Mouse (Mus musculus) CH12.LX (cell line): ENCODE data around the gene Cnot6. TPM values are rescaled to one million over a fixed set of nuclear protein-coding genes. Genes with fewer than 3 reads are reported as not detected.

Experiments
- DNase-seq: peaks from one replicate; pipeline ENCODE4 v3.0.0-alpha.2; 2013; ENCODE audit errors: extremely low read depth
- H3K27ac ChIP-seq: 2 replicates; pipeline ENCODE4 v1.5.1; 2012; ENCODE audit warnings: low read depth, mild to moderate bottlenecking, control low read depth, moderate library complexity; ENCODE audit not compliant: insufficient read depth
- H3K27me3 ChIP-seq: replicated peaks from 2 replicates; pipeline ENCODE3; 2012; ENCODE audit warnings: inconsistent platforms
- H3K36me3 ChIP-seq, 2 experiments: replicated peaks in 1 of 2; 2 replicates each; pipeline versions ENCODE3 to v1.6.1; 2012; ENCODE audit warnings: inconsistent platforms in 1 of 2, low read length in 1 of 2, mild to moderate bottlenecking in 1 of 2, mixed read lengths in 1 of 2, moderate library complexity in 1 of 2; ENCODE audit not compliant: control insufficient read depth in 1 of 2, insufficient read depth in 1 of 2
- H3K4me1 ChIP-seq, 2 experiments: 2 replicates each; pipeline ENCODE4 v1.6.1; 2012; ENCODE audit warnings: inconsistent platforms in 1 of 2, moderate library complexity in 1 of 2; ENCODE audit not compliant: insufficient read depth in 2 of 2, control insufficient read depth in 1 of 2
- H3K4me2 ChIP-seq: 2 replicates; pipeline ENCODE4 v1.6.1; 2012; ENCODE audit warnings: low read depth, mild to moderate bottlenecking, control low read depth; ENCODE audit not compliant: poor library complexity, insufficient read depth, severe bottlenecking
- H3K4me3 ChIP-seq, 3 experiments: fragments of 150-350 bp in 1 of 3; sonication (generic) in 1 of 3; replicated peaks in 1 of 3; 2 replicates each; pipeline versions ENCODE3 to v1.5.1; 2011 to 2012; ENCODE audit warnings: low read depth in 2 of 3, low read length in 2 of 3, mild to moderate bottlenecking in 2 of 3, moderate library complexity in 2 of 3, control low read depth in 1 of 3, improper control_type of control experiment in 1 of 3, inconsistent platforms in 1 of 3, mixed read lengths in 1 of 3; ENCODE audit not compliant: poor library complexity in 1 of 3
- H3K79me2 ChIP-seq: replicated peaks from 2 replicates; pipeline ENCODE4 v1.6.1; 2012; ENCODE audit warnings: mild to moderate bottlenecking, moderate library complexity; ENCODE audit not compliant: control insufficient read depth, poor library complexity, insufficient read depth, severe bottlenecking; ENCODE audit errors: extremely low read depth
- H3K9ac ChIP-seq: 2 replicates; pipeline ENCODE4 v1.6.1; 2012; ENCODE audit warnings: low read depth, mild to moderate bottlenecking, control low read depth, moderate library complexity; ENCODE audit not compliant: insufficient read depth
- H3K9me3 ChIP-seq: replicated peaks from 2 replicates; pipeline ENCODE3; 2012; ENCODE audit warnings: low read length, inconsistent platforms, mixed read lengths
- BHLHE40 ChIP-seq: IDR thresholded peaks from 2 replicates; pipeline ENCODE4 v1.6.1; 2011; ENCODE audit warnings: mild to moderate bottlenecking, low read depth, low read length, improper control_type of control experiment
- CHD2 ChIP-seq: IDR thresholded peaks from 2 replicates; pipeline ENCODE4 v1.6.1; 2011; ENCODE audit warnings: low read length, improper control_type of control experiment
- CTCF ChIP-seq, 2 experiments: IDR thresholded peaks in 1 of 2; conservative IDR thresholded peaks in 1 of 2; 2 replicates each; pipeline ENCODE4 v1.5.1; 2011 to 2012; ENCODE audit warnings: low read depth in 2 of 2, low read length in 2 of 2, improper control_type of control experiment in 1 of 2, inconsistent platforms in 1 of 2, mild to moderate bottlenecking in 1 of 2, moderate library complexity in 1 of 2
- ELF1 ChIP-seq: IDR thresholded peaks from 2 replicates; pipeline ENCODE4 v1.6.1; 2014; ENCODE audit warnings: low read depth, mild to moderate bottlenecking, inconsistent platforms, low read length, improper control_type of control experiment
- EP300 ChIP-seq: IDR thresholded peaks from 2 replicates; pipeline ENCODE4 v1.6.1; 2011; ENCODE audit warnings: low read length, improper control_type of control experiment
- ETS1 ChIP-seq: conservative IDR thresholded peaks from 2 replicates; pipeline ENCODE4 v1.6.1; 2012; ENCODE audit warnings: low read depth, mild to moderate bottlenecking, inconsistent platforms, low read length, improper control_type of control experiment, moderate library complexity
- GABPA ChIP-seq: IDR thresholded peaks from 2 replicates; pipeline ENCODE4 v1.6.1; 2012; ENCODE audit warnings: low read depth, low read length, improper control_type of control experiment, inconsistent platforms; ENCODE audit not compliant: insufficient replicate concordance
- HCFC1 ChIP-seq: IDR thresholded peaks from 2 replicates; pipeline ENCODE4 v1.6.1; 2012; ENCODE audit warnings: low read depth, mild to moderate bottlenecking, inconsistent platforms, low read length, improper control_type of control experiment
- JUN ChIP-seq: IDR thresholded peaks from 2 replicates; pipeline ENCODE4 v1.6.1; 2011; ENCODE audit warnings: low read depth, mild to moderate bottlenecking, low read length, improper control_type of control experiment, moderate library complexity; ENCODE audit not compliant: insufficient read depth
- MEF2A ChIP-seq: IDR thresholded peaks from 2 replicates; pipeline ENCODE4 v1.6.1; 2014; ENCODE audit warnings: low read depth, mild to moderate bottlenecking, inconsistent platforms, low read length, improper control_type of control experiment, borderline replicate concordance
- MXI1 ChIP-seq: IDR thresholded peaks from 2 replicates; pipeline ENCODE4 v1.6.1; 2011; ENCODE audit warnings: mild to moderate bottlenecking, low read depth, low read length, improper control_type of control experiment
- NELFE ChIP-seq: IDR thresholded peaks from 2 replicates; pipeline ENCODE4 v1.6.1; 2011; ENCODE audit warnings: low read depth, low read length, improper control_type of control experiment
- NRF1 ChIP-seq: IDR thresholded peaks from 2 replicates; pipeline ENCODE4 v1.6.1; 2014; ENCODE audit warnings: low read depth, mild to moderate bottlenecking, inconsistent platforms, low read length, improper control_type of control experiment, moderate library complexity
- PAX5 ChIP-seq: IDR thresholded peaks from 2 replicates; pipeline ENCODE4 v1.6.1; 2012; ENCODE audit warnings: low read length, inconsistent platforms, mixed read lengths
- POLR2A ChIP-seq: IDR thresholded peaks from 2 replicates; pipeline ENCODE4 v1.6.1; 2011; ENCODE audit warnings: low read depth, mild to moderate bottlenecking, improper control_type of control experiment, low read length
- POLR2AphosphoS2 ChIP-seq: IDR thresholded peaks from 2 replicates; pipeline ENCODE4 v1.6.1; 2011; ENCODE audit warnings: low read depth, low read length, improper control_type of control experiment
- RAD21 ChIP-seq: IDR thresholded peaks from 2 replicates; pipeline ENCODE4 v1.6.1; 2011; ENCODE audit warnings: low read depth, mild to moderate bottlenecking, low read length, improper control_type of control experiment, moderate library complexity
- RCOR1 ChIP-seq: conservative IDR thresholded peaks from 2 replicates; pipeline ENCODE4 v1.6.1; 2012; ENCODE audit warnings: low read depth, mild to moderate bottlenecking, inconsistent platforms, low read length, improper control_type of control experiment
- SMC3 ChIP-seq: IDR thresholded peaks from 2 replicates; pipeline ENCODE4 v1.6.1; 2011; ENCODE audit warnings: low read depth, low read length, improper control_type of control experiment
- USF1 ChIP-seq: IDR thresholded peaks from 2 replicates; pipeline ENCODE4 v1.6.1; 2014; ENCODE audit warnings: low read depth, mild to moderate bottlenecking, inconsistent platforms, low read length, improper control_type of control experiment
- dilution Hi-C: fragments of 300-500 bp; cut with MboI; formaldehyde crosslinking; loops from 2 replicates; pipeline ENCODE4 v1.14.3; 2020; ENCODE audit warnings: low sequenced_read_pairs; ENCODE audit not compliant: extremely low pct_unique_long_range_greater_than_20kb, extremely low pct_ligation_motif_present
- in situ Hi-C: fragments of 300-500 bp; cut with MboI; formaldehyde crosslinking; loops from 3 replicates; pipeline ENCODE4 v1.14.3; 2019; ENCODE audit warnings: low sequenced_read_pairs, low pct_ligation_motif_present, low pct_unique_long_range_greater_than_20kb, mixed read lengths
- polyA plus RNA-seq: library from polyadenylated mRNA; unstranded; fragments of >175 nt; gene quantifications from 2 replicates; pipeline ENCODE4 v1.2.1, GENCODE M21; 2012; ENCODE audit warnings: low read depth; ENCODE audit not compliant: insufficient read length
- total RNA-seq, 2 experiments: library from RNA; depleted of rRNA; stranded (reverse); fragments of 300-350 nt in 1 of 2; fragments of >200 nt in 1 of 2; gene quantifications; 2 replicates each; pipeline ENCODE4 v1.2.3; 2012 to 2014

The Cnot6 gene
- total and polyA plus RNA-seq, 3 experiments = 32.4 to 90.8 (median 85.0) TPM

DNA sequence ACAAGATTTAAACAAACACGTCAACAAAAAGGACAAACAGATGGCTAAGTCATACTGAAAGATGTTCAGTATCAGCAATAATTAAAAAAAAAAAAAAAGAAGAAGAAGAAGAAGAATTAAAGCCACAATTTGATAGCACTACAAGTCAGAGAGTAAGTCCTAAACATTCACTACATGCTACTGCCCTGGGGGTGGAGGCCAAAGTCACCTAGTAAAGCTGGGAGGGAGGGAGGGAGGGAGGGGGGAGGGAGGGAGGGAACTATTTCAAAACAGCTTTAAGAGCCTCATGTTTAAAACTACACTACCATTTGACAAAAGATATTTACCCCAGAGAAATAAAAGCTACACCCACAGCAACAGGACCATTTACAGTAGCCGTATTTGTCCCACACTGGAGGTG lies 16.8 kb downstream of the Cnot6 start:
- dilution Hi-C loops = no loop called here
- Histone ChIP-seq H3K4me2 (no peak overlapping the region), H3K27me3 (no peaks in the 10 kb centered on the region), H3K36me3 (peaks cover 28 to 74% of the 10 kb centered on the region in 2 experiments), H3K4me1 (peaks cover 12 to 84% of the 10 kb centered on the region in 2 experiments), H3K9ac (0 out of 2 replicates have a peak overlapping the region, but pooled peaks have one; percentile 42), H3K79me2 (peaks cover 80% of the 10 kb centered on the region), H3K4me3 (no peak overlapping the region), H3K27ac (0 out of 2 replicates have a peak overlapping the region, but pooled peaks have one; percentile 49), H3K9me3 (no peaks in the 10 kb centered on the region)
- in situ Hi-C loops = no loop called here
- TF ChIP-seq USF1 = no peak
- no peak for TF ChIP-seq BHLHE40
- TF ChIP-seq NELFE = no peak
- no peak for TF ChIP-seq PAX5
- no peak for TF ChIP-seq POLR2AphosphoS2
- no peak for TF ChIP-seq CHD2
- TF ChIP-seq NRF1 = no peak
- TF ChIP-seq HCFC1 = no peak
- no peak for TF ChIP-seq JUN
- TF ChIP-seq GABPA = no peak
- no peak for TF ChIP-seq MXI1
- TF ChIP-seq SMC3 = no peak
- TF ChIP-seq CTCF (conservative IDR thresholded peaks at IDR 0.05 in 1 of 2, IDR thresholded peaks at IDR 0.05 in 1 of 2; ENCODE audit: low read depth in 2 of 2, low read length in 2 of 2) = no peak
- no peak for TF ChIP-seq ELF1
- no peak for TF ChIP-seq EP300
- no peak for TF ChIP-seq RAD21
- DNase-seq = no peak

- no peak overlapping the region for H3K27ac ChIP-seq
- H3K27me3 ChIP-seq = no peaks in the 10 kb centered on the region
- H3K4me2 ChIP-seq = no peak overlapping the region
- in situ Hi-C loops = no loop called here
- DNase-seq = no peak
- dilution Hi-C loops = no loop called here
- H3K4me1 ChIP-seq = peaks cover 12 to 90% of the 10 kb centered on the region in 2 experiments
- peaks cover 85% of the 10 kb centered on the region for H3K79me2 ChIP-seq
- H3K9ac ChIP-seq = no peak overlapping the region
- H3K36me3 ChIP-seq = peaks cover 28 to 76% of the 10 kb centered on the region in 2 experiments
- no peak overlapping the region for H3K4me3 ChIP-seq
- TF ChIP-seq POLR2A (no peak), SMC3 (no peak), RCOR1 (no peak), ETS1 (0 out of 2 replicates have a peak, but pooled peaks have one; percentile 14), MEF2A (no peak)
- H3K9me3 ChIP-seq = no peaks in the 10 kb centered on the region
Observed at GRCm38 (mm10) chr11:49695013-49695412, 17.5 kb downstream of the Cnot6 start.
